Mouse (Mus musculus): Measurements from ENCODE around the gene Cnksr3.
A peak's percentile ranks its signal among the peaks of the same experiment; 100 is the strongest.

Gene Cnksr3

GRCm38 (mm10) chr10:7196668-7197400 is 15.2 kb downstream of the Cnksr3 start:
- no peak for DNase-seq

- DNase-seq: no peak
These were observed 16.1 kb downstream of the Cnksr3 start for GRCm38 (mm10) chr10:7195927-7196326.

GRCm38 (mm10) chr10:7191721-7192413 is 20.2 kb downstream of the Cnksr3 start:
- peak; percentile 70 to 84 for DNase-seq

GRCm38 (mm10) chr10:7189194-7189593 is 22.8 kb downstream of the Cnksr3 start:
- DNase-seq: peak in 1 of 2 experiments; percentile 38

GRCm38 (mm10) chr10:7187881-7188280 is 24.2 kb downstream of the Cnksr3 start:
- peak; percentile 31 to 74 for DNase-seq

GRCm38 (mm10) chr10:7186992-7187391 is 25.0 kb downstream of the Cnksr3 start:
- DNase-seq: no peak

- DNase-seq: peak in 1 of 2 experiments; percentile 56
These were observed 26.0 kb downstream of the Cnksr3 start for GRCm38 (mm10) chr10:7186018-7186417.

- DNase-seq: peak; percentile 72 to 87
These were observed 28.8 kb downstream of the Cnksr3 start for GRCm38 (mm10) chr10:7183171-7183631.

- peak; percentile 49 to 61 for DNase-seq
These were observed 29.4 kb downstream of the Cnksr3 start for GRCm38 (mm10) chr10:7182555-7183170.

- DNase-seq: peak; percentile 48 to 73
These were observed 31.7 kb downstream of the Cnksr3 start for GRCm38 (mm10) chr10:7180296-7180695.

GRCm38 (mm10) chr10:7178571-7178970 is 33.5 kb downstream of the Cnksr3 start:
- DNase-seq: no peak

GRCm38 (mm10) chr10:7176205-7176910 is 35.7 kb downstream of the Cnksr3 start:
- no peak for DNase-seq

- no peak for DNase-seq
These were observed 37.6 kb downstream of the Cnksr3 start for GRCm38 (mm10) chr10:7174480-7174879.

GRCm38 (mm10) chr10:7173098-7173497 is 38.9 kb downstream of the Cnksr3 start:
- no peak for DNase-seq

GRCm38 (mm10) chr10:7170434-7170833 is 41.6 kb downstream of the Cnksr3 start:
- no peak for DNase-seq

GRCm38 (mm10) chr10:7163031-7163430 is 49.0 kb downstream of the Cnksr3 start:
- no peak for DNase-seq

- peak; percentile 34 to 67 for DNase-seq
These were observed 53.0 kb downstream of the Cnksr3 start for GRCm38 (mm10) chr10:7159061-7159511.

- peak; percentile 66 to 83 for DNase-seq
These were observed 53.6 kb downstream of the Cnksr3 start for GRCm38 (mm10) chr10:7158285-7159060.

GRCm38 (mm10) chr10:7154877-7155276 is 57.2 kb downstream of the Cnksr3 start:
- DNase-seq: no peak

- no peak for DNase-seq
These were observed 59.1 kb downstream of the Cnksr3 start for GRCm38 (mm10) chr10:7152926-7153325.

- no peak for DNase-seq
These were observed 62.1 kb downstream of the Cnksr3 start for GRCm38 (mm10) chr10:7149671-7150595.

Data from kidney, postnatal 25 days (tissue).